Mouse (Mus musculus) liver, postnatal 0 days (tissue): ENCODE data around the gene Pin4.

ENCODE experiments used
- CTCF ChIP-seq: sonication (generic); IDR thresholded peaks from 2 replicates; pipeline ENCODE4 v1.5.1; 2016; ENCODE audit warnings: antibody characterized with exemption, low read depth
- EP300 ChIP-seq: IDR thresholded peaks from 2 replicates; pipeline ENCODE4 v1.6.1; 2016; ENCODE audit warnings: antibody characterized with exemption, low read depth, mild to moderate bottlenecking

- TF ChIP-seq CTCF (no peak), EP300 (no peak)
Measured at GRCm38 (mm10) chrX:102115676-102116075, 3.6 kb upstream of the Pin4 start.
